Mouse (Mus musculus): ENCODE measurements around the gene Mau2.

Gene Mau2

DNA sequence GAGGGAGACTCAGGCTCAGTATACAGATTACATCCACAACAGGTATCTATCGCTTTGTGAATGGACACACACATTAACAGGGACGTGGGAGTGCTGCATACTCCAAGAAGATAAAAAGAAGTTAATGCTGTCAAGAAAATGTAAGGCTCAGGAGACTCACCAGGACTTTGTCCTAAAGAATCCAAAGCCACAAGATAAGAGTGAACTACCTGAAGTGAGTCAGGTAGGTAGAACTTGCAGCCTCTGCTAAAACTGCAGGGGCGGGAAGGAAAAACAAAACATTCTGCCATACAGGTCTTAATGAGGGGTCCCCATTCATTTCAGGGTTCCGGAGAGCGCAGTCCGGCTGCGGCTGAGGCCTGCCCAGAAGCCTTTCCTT is 69.5 kb downstream of the Mau2 start:
- no peak for DNase-seq

DNA sequence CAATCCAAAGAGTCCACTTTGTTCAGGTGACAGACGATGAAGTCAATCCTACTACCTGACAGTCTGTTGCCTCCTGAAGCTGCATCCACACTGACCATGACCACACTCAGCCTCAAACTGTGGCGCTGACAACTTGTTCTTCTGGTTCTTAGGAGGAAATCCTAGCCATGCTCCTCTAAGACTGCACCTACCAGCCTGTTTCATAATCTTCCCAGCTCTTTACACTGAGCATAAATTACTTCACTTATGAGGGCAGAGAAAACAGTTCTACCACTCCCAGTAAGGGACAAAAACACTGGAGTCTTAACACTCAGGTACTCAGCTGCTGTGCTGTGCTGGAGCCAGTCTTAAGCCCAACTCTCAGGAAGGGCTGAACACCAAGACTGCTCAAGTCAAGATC is 71.7 kb downstream of the Mau2 start:
- no peak for DNase-seq

DNA sequence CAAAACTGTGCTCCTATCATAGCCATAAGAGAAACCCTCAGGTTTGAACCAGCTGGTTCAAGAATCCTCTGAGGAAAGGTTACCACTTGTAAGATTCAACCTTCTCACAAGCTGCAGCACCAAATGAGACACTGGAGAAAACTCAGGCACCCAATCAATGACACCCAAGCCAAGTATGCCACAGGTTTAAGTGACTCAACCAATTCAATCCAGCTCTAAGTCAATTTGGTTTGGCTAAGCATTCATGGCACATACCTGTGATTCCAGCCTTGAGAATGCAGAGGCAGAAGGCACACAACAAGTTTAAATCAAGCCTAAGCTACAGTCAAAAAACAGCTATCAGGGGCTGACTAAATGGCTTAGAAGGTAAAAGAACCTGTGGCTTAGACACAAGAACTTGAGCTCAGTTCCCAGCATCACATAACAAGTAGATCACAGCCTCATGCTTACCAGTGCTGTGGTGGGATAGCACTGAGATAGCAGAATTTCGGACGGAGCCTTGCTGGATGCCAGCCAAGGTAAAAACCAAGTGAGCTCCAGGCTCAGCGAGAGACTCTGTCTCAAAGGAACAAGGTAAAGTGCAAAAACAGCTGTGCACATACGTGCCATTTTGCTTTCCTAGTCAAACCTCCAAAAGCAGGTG is 75.1 kb downstream of the Mau2 start:
- no peak for DNase-seq

Data from cerebellum, postnatal 36 days (tissue).